Mouse (Mus musculus): ENCODE results near the gene Med21.
A peak's percentile ranks its signal among the peaks of the same experiment; 100 is the strongest.

Med21 gene

GRCm38 (mm10) chr6:146642276-146643183, at the start of gene Med21, which contains the start of gene Tm7sf3:
Med21 (plus strand) TSS chr6:146642547.
Tm7sf3 (minus strand) TSS chr6:146642824.
- peak; percentile 94 to 98 for DNase-seq (ENCODE audit: low spot score in 2 of 2)

GRCm38 (mm10) chr6:146602601-146603000, 39.7 kb upstream of the Med21 start:
- no peak for DNase-seq (ENCODE audit: low spot score in 2 of 2)

GRCm38 (mm10) chr6:146603651-146604050, 38.7 kb upstream of the Med21 start:
- no peak for DNase-seq (ENCODE audit: low spot score in 2 of 2)

GRCm38 (mm10) chr6:146611385-146611784, 31.0 kb upstream of the Med21 start:
- no peak for DNase-seq (ENCODE audit: low spot score in 2 of 2)

- no peak for DNase-seq (ENCODE audit: low spot score in 2 of 2)
Measured at GRCm38 (mm10) chr6:146611897-146612296, 30.4 kb upstream of the Med21 start.

- no peak for DNase-seq (ENCODE audit: low spot score in 2 of 2)
Measured at GRCm38 (mm10) chr6:146612736-146613135, 29.6 kb upstream of the Med21 start.

- DNase-seq (ENCODE audit: low spot score in 2 of 2) = no peak
Measured at GRCm38 (mm10) chr6:146613907-146614306, 28.4 kb upstream of the Med21 start.

- DNase-seq (ENCODE audit: low spot score in 2 of 2) = no peak
Measured at GRCm38 (mm10) chr6:146614541-146614940, 27.8 kb upstream of the Med21 start.

- no peak for DNase-seq (ENCODE audit: low spot score in 2 of 2)
Measured at GRCm38 (mm10) chr6:146615891-146616290, 26.5 kb upstream of the Med21 start.

GRCm38 (mm10) chr6:146616670-146617069, 25.7 kb upstream of the Med21 start:
- no peak for DNase-seq (ENCODE audit: low spot score in 2 of 2)

- no peak for DNase-seq (ENCODE audit: low spot score in 2 of 2)
Measured at GRCm38 (mm10) chr6:146628123-146628522, 14.2 kb upstream of the Med21 start.

GRCm38 (mm10) chr6:146629781-146630756, 12.3 kb upstream of the Med21 start:
- DNase-seq (ENCODE audit: low spot score in 2 of 2) = no peak

GRCm38 (mm10) chr6:146630961-146631360, 11.4 kb upstream of the Med21 start:
- DNase-seq (ENCODE audit: low spot score in 2 of 2) = no peak

- no peak for DNase-seq (ENCODE audit: low spot score in 2 of 2)
Measured at GRCm38 (mm10) chr6:146631847-146632246, 10.5 kb upstream of the Med21 start.

- DNase-seq (ENCODE audit: low spot score in 2 of 2) = no peak
Measured at GRCm38 (mm10) chr6:146632403-146632802, 9.9 kb upstream of the Med21 start.

GRCm38 (mm10) chr6:146633097-146633496, 9.2 kb upstream of the Med21 start:
- no peak for DNase-seq (ENCODE audit: low spot score in 2 of 2)

- no peak for DNase-seq (ENCODE audit: low spot score in 2 of 2)
Measured at GRCm38 (mm10) chr6:146633629-146634014, 8.7 kb upstream of the Med21 start.

GRCm38 (mm10) chr6:146634015-146634722, 8.2 kb upstream of the Med21 start:
- peak; percentile 59 to 68 for DNase-seq (ENCODE audit: low spot score in 2 of 2)

- no peak for DNase-seq (ENCODE audit: low spot score in 2 of 2)
Measured at GRCm38 (mm10) chr6:146634759-146635606, 7.4 kb upstream of the Med21 start.

- no peak for DNase-seq (ENCODE audit: low spot score in 2 of 2)
Measured at GRCm38 (mm10) chr6:146636482-146636881, 5.9 kb upstream of the Med21 start.
